20 mouse cellular contexts compared by ENCODE assay signal in genomic region chr11:49081886-49082285, GRCm38 (mm10). TPM values are rescaled to one million over a fixed set of nuclear protein-coding genes. Genes with fewer than 3 reads are reported as not detected.
DNase-seq lines count a peak whose midpoint lies in the region; ATAC-seq and TF ChIP-seq lines count a peak whose summit lies in the region.
"Had no signal": no experiment of that assay in that cellular context is flagged by ENCODE, and none has a peak within 500 bp of the region (broad histone marks: within the 10 kb centered on the region; RNA-seq: fewer than 3 reads in every experiment).

No protein-coding gene starts in this region.

- peak overlapping the region; percentile 19; the same call in 1 of the 2 replicates for H3K27ac ChIP-seq in kidney, postnatal 0 days
- no peak overlapping the region for H3K27ac ChIP-seq in kidney, embryonic 14.5 days (ENCODE audit: low read depth, low read length)
- peak overlapping the region; percentile 34; the same call in 1 of the 2 replicates for H3K27ac ChIP-seq in liver, embryonic 15.5 days (replicated peaks)
- H3K27ac ChIP-seq: forebrain, embryonic 15.5 days; hindbrain, embryonic 15.5 days; limb, embryonic 13.5 days; midbrain, embryonic 13.5 days had no signal

- no peak overlapping the region for H3K4me2 ChIP-seq in kidney, postnatal 0 days (ENCODE audit: low read length)
- H3K4me2 ChIP-seq in kidney, embryonic 14.5 days (replicated peaks; ENCODE audit: low read depth, low read length): no peak overlapping the region
- H3K4me2 ChIP-seq in liver, embryonic 15.5 days: peak overlapping the region; percentile 50
- H3K4me2 ChIP-seq: forebrain, embryonic 15.5 days; hindbrain, embryonic 15.5 days; limb, embryonic 13.5 days; midbrain, embryonic 13.5 days had no signal

- TF ChIP-seq CTCF in kidney, postnatal 0 days (IDR thresholded peaks at IDR 0.05; ENCODE audit: low read depth): no peak

- no peaks in the 10 kb centered on the region for H3K27me3 ChIP-seq in kidney, postnatal 0 days (ENCODE audit: insufficient read depth, low read length)
- H3K27me3 ChIP-seq in kidney, embryonic 14.5 days (ENCODE audit: control insufficient read depth, insufficient read depth, low read length): no peaks in the 10 kb centered on the region
- H3K27me3 ChIP-seq in liver, embryonic 15.5 days: no peaks in the 10 kb centered on the region
- H3K27me3 ChIP-seq: forebrain, embryonic 15.5 days; hindbrain, embryonic 15.5 days; limb, embryonic 13.5 days; midbrain, embryonic 13.5 days had no signal

- no peak overlapping the region for H3K4me3 ChIP-seq in kidney, postnatal 0 days (replicated peaks; ENCODE audit: low read depth, low read length)
- H3K4me3 ChIP-seq in kidney, embryonic 14.5 days (ENCODE audit: low read length): no peak overlapping the region
- no peak overlapping the region for H3K4me3 ChIP-seq in liver, embryonic 15.5 days (replicated peaks)
- H3K4me3 ChIP-seq: forebrain, embryonic 15.5 days; hindbrain, embryonic 15.5 days; limb, embryonic 13.5 days; midbrain, embryonic 13.5 days had no signal

- no peak for ATAC-seq in CD4-positive, CD25-positive, alpha-beta regulatory T cell, adult 4 months
- no peak; the same call in 1 of the 2 replicates for ATAC-seq in kidney, postnatal 0 days (replicated peaks; ENCODE audit: low FRiP score, low read depth)
- ATAC-seq in kidney, embryonic 14.5 days (ENCODE audit: low FRiP score, low TSS enrichment): no peak
- 0 out of 2 replicates have a peak, but pooled peaks have one; percentile 22 for ATAC-seq in erythroblast, adult 5-6 weeks (replicated peaks; ENCODE audit: low FRiP score, poor library complexity, severe bottlenecking)
- no peak for ATAC-seq in liver, embryonic 15.5 days (ENCODE audit: insufficient read depth)
- ATAC-seq: forebrain, embryonic 15.5 days; lung, postnatal 0 days; midbrain, embryonic 13.5 days had no signal

- no peak overlapping the region for H3K9ac ChIP-seq in kidney, postnatal 0 days (ENCODE audit: low read depth, low read length)
- no peak overlapping the region for H3K9ac ChIP-seq in kidney, embryonic 14.5 days (ENCODE audit: low read depth, low read length)
- H3K9ac ChIP-seq in liver, embryonic 15.5 days: no peak overlapping the region
- H3K9ac ChIP-seq: forebrain, embryonic 15.5 days; hindbrain, embryonic 15.5 days; limb, embryonic 13.5 days; midbrain, embryonic 13.5 days had no signal

- H3K4me1 ChIP-seq in kidney, postnatal 0 days (replicated peaks; ENCODE audit: insufficient read depth, low read length): 0 out of 2 replicates have a peak, but pooled peaks cover 7% of the 10 kb centered on the region
- H3K4me1 ChIP-seq in kidney, embryonic 14.5 days (ENCODE audit: control insufficient read depth, insufficient read depth, low read length): no peaks in the 10 kb centered on the region
- peaks cover 59% of the 10 kb centered on the region for H3K4me1 ChIP-seq in liver, embryonic 15.5 days (replicated peaks)
- H3K4me1 ChIP-seq: forebrain, embryonic 15.5 days; hindbrain, embryonic 15.5 days; limb, embryonic 13.5 days; midbrain, embryonic 13.5 days had no signal

- H3K36me3 ChIP-seq in kidney, postnatal 0 days (ENCODE audit: insufficient read depth, low read length): no peaks in the 10 kb centered on the region
- H3K36me3 ChIP-seq in kidney, embryonic 14.5 days (ENCODE audit: control insufficient read depth, insufficient read depth, low read length): no peaks in the 10 kb centered on the region
- H3K36me3 ChIP-seq in liver, embryonic 15.5 days (replicated peaks): no peaks in the 10 kb centered on the region
- H3K36me3 ChIP-seq: forebrain, embryonic 15.5 days; hindbrain, embryonic 15.5 days; limb, embryonic 13.5 days; midbrain, embryonic 13.5 days had no signal

- 52% methylated on average over 3 of the region's 3 CpGs for WGBS in kidney, postnatal 0 days
- WGBS in kidney, embryonic 14.5 days: 67% methylated on average over 3 of the region's 3 CpGs
- WGBS in liver, embryonic 15.5 days (ENCODE audit: insufficient replicate concordance): 53% methylated on average over 3 of the region's 3 CpGs

- no peaks in the 10 kb centered on the region for H3K9me3 ChIP-seq in kidney, postnatal 0 days (replicated peaks; ENCODE audit: low read length)
- H3K9me3 ChIP-seq in kidney, embryonic 14.5 days (ENCODE audit: control insufficient read depth, low read length): no peaks in the 10 kb centered on the region
- H3K9me3 ChIP-seq in liver, embryonic 15.5 days (replicated peaks): no peaks in the 10 kb centered on the region
- H3K9me3 ChIP-seq: forebrain, embryonic 15.5 days; hindbrain, embryonic 15.5 days; limb, embryonic 13.5 days; midbrain, embryonic 13.5 days had no signal

- peak; percentile 17 for DNase-seq in CD4-positive, CD25-positive, alpha-beta regulatory T cell, adult 2 months (ENCODE audit: low read depth, low spot score)
- peak; percentile 21 for DNase-seq in kidney, postnatal 0 days (ENCODE audit: low spot score)
- no peak for DNase-seq in urinary bladder, postnatal 14 days (ENCODE audit: low spot score)
- no peak for DNase-seq in Muller cell, postnatal 12 days (ENCODE audit: inconsistent ontology term)
- DNase-seq: cerebellum, adult 8-10 months; heart, postnatal 10 days; thymus, postnatal 14 days had no signal

RNA-seq across cellular contexts. Expression of gene Ifi47, which starts 5.5 kb away (rescaled TPM):
- 100 to 1,000 TPM; 473 to 495 TPM for polyA plus RNA-seq in CD4-positive, CD25-positive, alpha-beta regulatory T cell, adult 4 months (2017; shearing (Covaris generic))
- 4.3 and 6.2 TPM in 2 replicates for polyA plus RNA-seq in kidney, postnatal 0 days (2015; fragmentation: Nextera tagmentation; extraction: Ambion mirVana)
- polyA plus RNA-seq in kidney, embryonic 14.5 days (2014; fragmentation: Nextera tagmentation; extraction: Ambion mirVana): 1.7 and 2.0 TPM in 2 replicates
- total RNA-seq in erythroblast, adult 5-6 weeks (2015; ENCODE audit: low replicate concordance): 33.2 and 37.5 TPM in 2 replicates
- 15.9 and 29.4 TPM in 2 replicates for total RNA-seq in erythroblast, adult 5-6 weeks (2017; ENCODE audit: low replicate concordance)
- polyA plus RNA-seq in liver, embryonic 15.5 days (2015; fragmentation: Nextera tagmentation; extraction: Ambion mirVana): 7.0 and 7.1 TPM in 2 replicates

RNA-seq across cellular contexts. Expression of gene Tgtp2, which starts 17.9 kb away (rescaled TPM):
- 100 to 1,000 TPM; 424 to 495 TPM for polyA plus RNA-seq in CD4-positive, CD25-positive, alpha-beta regulatory T cell, adult 4 months (2017; shearing (Covaris generic))
- polyA plus RNA-seq in kidney, postnatal 0 days (2015; fragmentation: Nextera tagmentation; extraction: Ambion mirVana): 1.6 and 2.2 TPM in 2 replicates
- polyA plus RNA-seq in kidney, embryonic 14.5 days (2014; fragmentation: Nextera tagmentation; extraction: Ambion mirVana): 0.20 TPM in 1 of 2 replicates, not detected in the other
- 18.2 and 28.2 TPM in 2 replicates for total RNA-seq in erythroblast, adult 5-6 weeks (2015; ENCODE audit: low replicate concordance)
- 28.4 and 51.8 TPM in 2 replicates for total RNA-seq in erythroblast, adult 5-6 weeks (2017; ENCODE audit: low replicate concordance)
- 0.86 and 1.1 TPM in 2 replicates for polyA plus RNA-seq in liver, embryonic 15.5 days (2015; fragmentation: Nextera tagmentation; extraction: Ambion mirVana)
- total RNA-seq: heart, postnatal 10 days had no signal
- polyA plus RNA-seq: forebrain, embryonic 15.5 days; hindbrain, embryonic 15.5 days; limb, embryonic 13.5 days; midbrain, embryonic 13.5 days had no signal

RNA-seq across cellular contexts. Expression of gene 9930111J21Rik2, which starts 30.8 kb away (rescaled TPM):
- polyA plus RNA-seq in CD4-positive, CD25-positive, alpha-beta regulatory T cell, adult 4 months (2017; shearing (Covaris generic)): 100 to 1,000 TPM; 148 to 213 TPM
- polyA plus RNA-seq in kidney, postnatal 0 days (2015; fragmentation: Nextera tagmentation; extraction: Ambion mirVana): 0.68 TPM in 2 replicates
- polyA plus RNA-seq in kidney, embryonic 14.5 days (2014; fragmentation: Nextera tagmentation; extraction: Ambion mirVana): 0.29 and 0.39 TPM in 2 replicates
- 21.1 and 35.5 TPM in 2 replicates for total RNA-seq in erythroblast, adult 5-6 weeks (2015; ENCODE audit: low replicate concordance)
- total RNA-seq in erythroblast, adult 5-6 weeks (2017; ENCODE audit: low replicate concordance): 12.4 and 17.8 TPM in 2 replicates
- 1.2 and 1.6 TPM in 2 replicates for polyA plus RNA-seq in liver, embryonic 15.5 days (2015; fragmentation: Nextera tagmentation; extraction: Ambion mirVana)

RNA-seq across cellular contexts. Expression of gene Olfr1396, which starts 32.8 kb away (rescaled TPM):
- under 1 TPM; 0.35 to 0.47 TPM for polyA plus RNA-seq in CD4-positive, CD25-positive, alpha-beta regulatory T cell, adult 4 months (2017; shearing (Covaris generic))
- 0.05 TPM in 1 of 2 replicates, not detected in the other for polyA plus RNA-seq in kidney, postnatal 0 days (2015; fragmentation: Nextera tagmentation; extraction: Ambion mirVana)
- not detected in 2 replicates for polyA plus RNA-seq in kidney, embryonic 14.5 days (2014; fragmentation: Nextera tagmentation; extraction: Ambion mirVana)
- not detected in 2 replicates for total RNA-seq in erythroblast, adult 5-6 weeks (2015; ENCODE audit: low replicate concordance)
- total RNA-seq in erythroblast, adult 5-6 weeks (2017; ENCODE audit: low replicate concordance): not detected in 2 replicates
- polyA plus RNA-seq in liver, embryonic 15.5 days (2015; fragmentation: Nextera tagmentation; extraction: Ambion mirVana): not detected in 2 replicates
- total RNA-seq: gastrocnemius, adult 18-20 months; left cerebral cortex, adult 18-20 months had no signal
- polyA plus RNA-seq: brain, embryonic 14.5 days; forebrain, embryonic 15.5 days; hindbrain, embryonic 15.5 days; lung, postnatal 0 days; midbrain, embryonic 13.5 days; stomach, embryonic 16.5 days had no signal

Comparison
In these comparisons a context has a peak if more than half of its experiments do, and no peak if none do; other contexts are left out.
1. DNase-seq: peak in CD4-positive, CD25-positive, alpha-beta regulatory T cell, adult 2 months (single experiment) and kidney, postnatal 0 days (single experiment); none in urinary bladder, postnatal 14 days (single experiment) and Muller cell, postnatal 12 days (single experiment).
2. RNA of gene Ifi47, which starts 5.5 kb away (polyA plus RNA-seq): 473 to 495 TPM in CD4-positive, CD25-positive, alpha-beta regulatory T cell, adult 4 months; 7.0 to 7.1 TPM in liver, embryonic 15.5 days, 4.3 to 6.2 TPM in kidney, postnatal 0 days and 1.7 to 2.0 TPM in kidney, embryonic 14.5 days; every median in the first group is over 10 times any median in the second.
3. RNA of gene Tgtp2, which starts 17.9 kb away (polyA plus RNA-seq): 424 to 495 TPM in CD4-positive, CD25-positive, alpha-beta regulatory T cell, adult 4 months; 1.6 to 2.2 TPM in kidney, postnatal 0 days, 0.86 to 1.1 TPM in liver, embryonic 15.5 days and 0.20 TPM in kidney, embryonic 14.5 days; every median in the first group is over 100 times any median in the second.
4. RNA of gene 9930111J21Rik2, which starts 30.8 kb away (polyA plus RNA-seq): 148 to 213 TPM in CD4-positive, CD25-positive, alpha-beta regulatory T cell, adult 4 months; 1.2 to 1.6 TPM in liver, embryonic 15.5 days, 0.68 TPM in kidney, postnatal 0 days and 0.29 to 0.39 TPM in kidney, embryonic 14.5 days; every median in the first group is over 10 times any median in the second.